Mouse (Mus musculus) pancreas, adult 10 weeks (tissue): ENCODE results near the gene Hsd17b2. TPM values are rescaled to one million over a fixed set of nuclear protein-coding genes. Genes with fewer than 3 reads are reported as not detected.

Source experiments
- polyA plus RNA-seq: library from polyadenylated mRNA; stranded (reverse); fragments of 350-450 nt; fragmentation: Illumina TruSeq; extraction: RNeasy Lipid Tissue Mini Kit (QIAGEN cat#74804); gene quantifications from one replicate; pipeline ENCODE4 v1.2.3, GENCODE M21; 2015; ENCODE audit warnings: low read depth, low replicate concordance; ENCODE audit not compliant: insufficient read depth

The Hsd17b2 gene
- not detected for polyA plus RNA-seq

GRCm38 (mm10) chr8:117701859-117702258 is at the start of gene Hsd17b2:
Gene Hsd17b2, plus strand, starts transcription at chr8:117701904.

GRCm38 (mm10) chr8:117673430-117673830 is 28.3 kb upstream of the Hsd17b2 start, which contains the start of gene Sdr42e1:
Gene Sdr42e1, minus strand, starts transcription at chr8:117673689.

GRCm38 (mm10) chr8:117801443-117802298 is 100.0 kb downstream of the Hsd17b2 start, which contains the start of gene Mphosph6:
Gene Mphosph6, minus strand, starts transcription at chr8:117801943.

Other genes with a start within 250 kb of the Hsd17b2 start
- 1.8 TPM for gene Plcg2, start 203.6 kb upstream of the Hsd17b2 start, polyA plus RNA-seq
- gene Sdr42e1, start 28.2 kb upstream of the Hsd17b2 start, polyA plus RNA-seq: 0.72 TPM
- 4.5 TPM for gene Mphosph6, start 100.0 kb downstream of the Hsd17b2 start, polyA plus RNA-seq